Mouse (Mus musculus) left cerebral cortex, postnatal 36 days (tissue): ENCODE measurements around the gene Megf6. TPM values are rescaled to one million over a fixed set of nuclear protein-coding genes. Genes with fewer than 3 reads are reported as not detected.

Experiments
- DNase-seq, 2 experiments: peaks; one replicate each; pipeline ENCODE4 v3.0.0; 2021 to 2022; ENCODE audit warnings: low spot score in 2 of 2, mixed read lengths in 1 of 2
- intact Hi-C: fragments of 180-260 bp; cut with DNase I; formaldehyde crosslinking; loops from one replicate; pipeline ENCODE4 v1.15.1; 2025
- total RNA-seq, 2 experiments: library from RNA; stranded (reverse); gene quantifications; 2 replicates each; pipeline ENCODE4 v1.2.3; 2021

Megf6 gene
- total RNA-seq, 2 experiments from 2014 or later: 3.4 to 3.9 TPM

GRCm38 (mm10) chr4:154204532-154204931 lies 34.0 kb downstream of the Megf6 start:
- no peak for DNase-seq
- intact Hi-C loops: no loop called here

- DNase-seq: no peak
- intact Hi-C loops: loop anchor here (5.0 kb wide), 1 partner anchor 138 kb away; no protein-coding TSS in a partner anchor
Measured at GRCm38 (mm10) chr4:154205392-154205791, 34.9 kb downstream of the Megf6 start.

GRCm38 (mm10) chr4:154207261-154207660 lies 36.7 kb downstream of the Megf6 start:
- intact Hi-C loops: loop anchor here (1.0 to 5.0 kb wide), 2 partner anchors 44 to 140 kb away; no protein-coding TSS in a partner anchor
- peak; percentile 19 to 43 for DNase-seq

- intact Hi-C loops: loop anchor here (5.0 kb wide), 1 partner anchor 142 kb away; no protein-coding TSS in a partner anchor
- DNase-seq: no peak
Measured at GRCm38 (mm10) chr4:154209054-154209453, 38.5 kb downstream of the Megf6 start.

- DNase-seq: no peak
- intact Hi-C loops: loop anchor here (5.0 kb wide), 1 partner anchor 143 kb away; no protein-coding TSS in a partner anchor
Measured at GRCm38 (mm10) chr4:154209825-154210224, 39.3 kb downstream of the Megf6 start.

- DNase-seq: no peak
- intact Hi-C loops: no loop called here
Measured at GRCm38 (mm10) chr4:154211459-154211858, 40.9 kb downstream of the Megf6 start.

GRCm38 (mm10) chr4:154213586-154213985 lies 43.1 kb downstream of the Megf6 start:
- DNase-seq: no peak
- intact Hi-C loops: no loop called here

GRCm38 (mm10) chr4:154214075-154214474 lies 43.5 kb downstream of the Megf6 start:
- intact Hi-C loops: no loop called here
- DNase-seq: no peak

- no peak for DNase-seq
- intact Hi-C loops: no loop called here
Measured at GRCm38 (mm10) chr4:154217711-154218350, 47.3 kb downstream of the Megf6 start.

- no peak for DNase-seq
- intact Hi-C loops: no loop called here
Measured at GRCm38 (mm10) chr4:154222773-154223172, 52.2 kb downstream of the Megf6 start.

GRCm38 (mm10) chr4:154224267-154224969 lies 53.9 kb downstream of the Megf6 start:
- intact Hi-C loops: no loop called here
- no peak for DNase-seq

GRCm38 (mm10) chr4:154224970-154225309 lies 54.4 kb downstream of the Megf6 start:
- intact Hi-C loops: no loop called here
- DNase-seq: no peak

- no peak for DNase-seq
- intact Hi-C loops: no loop called here
Measured at GRCm38 (mm10) chr4:154226678-154227077, 56.1 kb downstream of the Megf6 start.

GRCm38 (mm10) chr4:154228336-154228735 lies 57.8 kb downstream of the Megf6 start:
- intact Hi-C loops: no loop called here
- DNase-seq: no peak

GRCm38 (mm10) chr4:154229569-154229968 lies 59.0 kb downstream of the Megf6 start:
- DNase-seq: no peak
- intact Hi-C loops: no loop called here

GRCm38 (mm10) chr4:154231380-154231779 lies 60.9 kb downstream of the Megf6 start:
- no peak for DNase-seq
- intact Hi-C loops: no loop called here

- intact Hi-C loops: no loop called here
- no peak for DNase-seq
Measured at GRCm38 (mm10) chr4:154232295-154232694, 61.8 kb downstream of the Megf6 start.

GRCm38 (mm10) chr4:154236001-154236400 lies 65.5 kb downstream of the Megf6 start:
- intact Hi-C loops: no loop called here

GRCm38 (mm10) chr4:154236893-154237292 lies 66.4 kb downstream of the Megf6 start:
- no peak for DNase-seq
- intact Hi-C loops: no loop called here

More at GRCm38 (mm10) chr4:154236001-154236400, 65.5 kb downstream of the Megf6 start:
- DNase-seq: no peak

- intact Hi-C loops: no loop called here
- no peak for DNase-seq
Measured at GRCm38 (mm10) chr4:154237306-154237705, 66.8 kb downstream of the Megf6 start.

- intact Hi-C loops: no loop called here
- no peak for DNase-seq
Measured at GRCm38 (mm10) chr4:154239199-154239598, 68.7 kb downstream of the Megf6 start.
